Mouse (Mus musculus): Measurements from ENCODE around the gene Tesc. TPM values are rescaled to one million over a fixed set of nuclear protein-coding genes. Genes with fewer than 3 reads are reported as not detected.

Gene Tesc
- total and polyA plus RNA-seq, 3 experiments: 0.34 to 0.80 TPM; not detected in 1

DNA sequence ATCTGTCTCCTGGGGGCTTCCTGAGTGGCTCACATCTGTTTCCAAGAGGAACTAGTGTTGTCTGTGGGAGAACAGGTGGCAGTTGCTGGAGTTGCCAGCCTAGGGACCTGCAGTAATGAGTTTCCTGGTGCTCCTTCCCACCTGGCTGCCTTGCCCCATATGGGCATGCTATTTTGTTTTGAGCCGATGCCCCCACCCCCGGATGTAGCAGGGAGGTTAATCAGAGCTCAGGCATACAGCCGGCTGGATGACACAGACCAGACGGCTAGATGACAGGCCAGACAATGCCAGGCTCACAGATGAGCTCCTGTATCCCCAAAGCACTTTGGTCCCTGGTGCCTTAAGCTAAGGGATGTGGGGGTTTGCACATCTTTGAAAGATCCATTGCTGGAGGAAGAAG is 5.8 kb downstream of the Tesc start:
- Histone ChIP-seq H3K79me2 (replicated peaks; ENCODE audit: control insufficient read depth, extremely low read depth, insufficient read depth, poor library complexity, severe bottlenecking) (no peaks in the 10 kb centered on the region), H3K4me1 (ENCODE audit: control insufficient read depth in 1 of 2, insufficient read depth in 2 of 2) (peaks cover 14 to 39% of the 10 kb centered on the region in 2 experiments), H3K4me3 (replicated peaks in 1 of 3; ENCODE audit: low read depth in 2 of 3, low read length in 2 of 3, poor library complexity in 1 of 3) (no peak overlapping the region), H3K36me3 (replicated peaks in 1 of 2; ENCODE audit: control insufficient read depth in 1 of 2, insufficient read depth in 1 of 2, low read length in 1 of 2) (no peaks in the 10 kb centered on the region), H3K27me3 (replicated peaks) (no peaks in the 10 kb centered on the region), H3K4me2 (ENCODE audit: insufficient read depth, low read depth, poor library complexity, severe bottlenecking) (no peak overlapping the region), H3K9me3 (replicated peaks; ENCODE audit: low read length) (peaks cover 14% of the 10 kb centered on the region), H3K27ac (ENCODE audit: insufficient read depth, low read depth) (no peak overlapping the region), H3K9ac (ENCODE audit: insufficient read depth, low read depth) (no peak overlapping the region)
- no peak for TF ChIP-seq NRF1 (IDR thresholded peaks at IDR 0.05; ENCODE audit: low read depth, low read length)
- TF ChIP-seq ZNF384 (IDR thresholded peaks at IDR 0.05; ENCODE audit: low read depth, low read length): no peak
- no peak for TF ChIP-seq CHD2 (IDR thresholded peaks at IDR 0.05; ENCODE audit: low read length)
- no peak for TF ChIP-seq JUND (conservative IDR thresholded peaks at IDR 0.05; ENCODE audit: low read depth, low read length)
- no peak for TF ChIP-seq EP300 (IDR thresholded peaks at IDR 0.05; ENCODE audit: low read length)
- TF ChIP-seq KAT2A (IDR thresholded peaks at IDR 0.05; ENCODE audit: insufficient replicate concordance, low read length): no peak
- no peak for TF ChIP-seq MEF2A (IDR thresholded peaks at IDR 0.05; ENCODE audit: borderline replicate concordance, low read depth, low read length)
- no peak for TF ChIP-seq MYC (IDR thresholded peaks at IDR 0.05; ENCODE audit: low read depth, low read length)
- dilution Hi-C loops (cut with MboI; ENCODE audit: extremely low pct_ligation_motif_present, extremely low pct_unique_long_range_greater_than_20kb, low sequenced_read_pairs) (no loop called here), in situ Hi-C loops (cut with MboI; ENCODE audit: low pct_ligation_motif_present, low pct_unique_long_range_greater_than_20kb, low sequenced_read_pairs) (no loop called here)
- DNase-seq (ENCODE audit: extremely low read depth): no peak

DNA sequence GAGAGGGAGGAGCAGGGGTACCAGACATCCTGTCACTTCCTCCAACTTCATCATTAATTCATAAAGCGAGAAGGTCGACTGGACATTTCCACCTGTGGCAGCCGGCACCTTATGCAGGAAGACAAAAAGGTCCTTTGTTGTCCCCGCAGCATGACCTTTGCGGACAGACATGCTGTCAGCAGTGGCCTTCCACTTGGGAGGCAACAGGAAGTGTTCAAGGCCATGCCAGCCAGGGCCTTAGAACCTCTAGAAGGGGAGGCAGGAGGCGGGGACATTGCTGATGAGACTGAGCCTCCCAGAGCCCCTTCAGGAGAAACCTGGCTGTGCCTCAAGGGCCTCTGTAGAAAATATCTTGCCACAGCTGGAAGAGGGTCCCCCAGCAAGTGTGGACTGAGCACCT is 6.2 kb downstream of the Tesc start:
- H3K27ac ChIP-seq (ENCODE audit: insufficient read depth, low read depth): no peak overlapping the region
- H3K9me3 ChIP-seq (replicated peaks; ENCODE audit: low read length): peaks cover 10% of the 10 kb centered on the region
- no peak overlapping the region for H3K9ac ChIP-seq (ENCODE audit: insufficient read depth, low read depth)
- dilution Hi-C loops (cut with MboI; ENCODE audit: extremely low pct_ligation_motif_present, extremely low pct_unique_long_range_greater_than_20kb, low sequenced_read_pairs) (no loop called here), in situ Hi-C loops (cut with MboI; ENCODE audit: low pct_ligation_motif_present, low pct_unique_long_range_greater_than_20kb, low sequenced_read_pairs) (no loop called here)
- H3K4me3 ChIP-seq (replicated peaks in 1 of 3; ENCODE audit: low read depth in 2 of 3, low read length in 2 of 3, poor library complexity in 1 of 3): no peak overlapping the region
- H3K4me2 ChIP-seq (ENCODE audit: insufficient read depth, low read depth, poor library complexity, severe bottlenecking): no peak overlapping the region
- no peak for DNase-seq (ENCODE audit: extremely low read depth)
- H3K27me3 ChIP-seq (replicated peaks): no peaks in the 10 kb centered on the region
- peaks cover 17 to 41% of the 10 kb centered on the region in 2 experiments for H3K4me1 ChIP-seq (ENCODE audit: control insufficient read depth in 1 of 2, insufficient read depth in 2 of 2)
- no peaks in the 10 kb centered on the region for H3K79me2 ChIP-seq (replicated peaks; ENCODE audit: control insufficient read depth, extremely low read depth, insufficient read depth, poor library complexity, severe bottlenecking)
- no peaks in the 10 kb centered on the region for H3K36me3 ChIP-seq (replicated peaks in 1 of 2; ENCODE audit: control insufficient read depth in 1 of 2, insufficient read depth in 1 of 2, low read length in 1 of 2)
- TF ChIP-seq CTCF (conservative IDR thresholded peaks at IDR 0.05 in 1 of 2, IDR thresholded peaks at IDR 0.05 in 1 of 2; ENCODE audit: low read depth in 2 of 2, low read length in 2 of 2) (no peak), ZKSCAN1 (IDR thresholded peaks at IDR 0.05; ENCODE audit: borderline replicate concordance, low read depth, low read length) (no peak), BHLHE40 (IDR thresholded peaks at IDR 0.05; ENCODE audit: low read depth, low read length) (no peak), IRF4 (IDR thresholded peaks at IDR 0.05; ENCODE audit: low read depth, low read length) (no peak), SIN3A (IDR thresholded peaks at IDR 0.05; ENCODE audit: low read length) (no peak), USF1 (IDR thresholded peaks at IDR 0.05; ENCODE audit: low read depth, low read length) (no peak), POLR2AphosphoS2 (IDR thresholded peaks at IDR 0.05; ENCODE audit: low read depth, low read length) (no peak), PAX5 (IDR thresholded peaks at IDR 0.05; ENCODE audit: low read length) (no peak), MAX (IDR thresholded peaks at IDR 0.05; ENCODE audit: low read length) (no peak), MAZ (IDR thresholded peaks at IDR 0.05; ENCODE audit: low read depth, low read length) (no peak), SMC3 (IDR thresholded peaks at IDR 0.05; ENCODE audit: low read depth, low read length) (no peak), ZC3H11A (IDR thresholded peaks at IDR 0.05; ENCODE audit: low read depth, low read length) (no peak), E2F4 (IDR thresholded peaks at IDR 0.05; ENCODE audit: insufficient replicate concordance, low read depth, low read length) (no peak), TBP (conservative IDR thresholded peaks at IDR 0.05; ENCODE audit: low read depth, low read length) (no peak), ELF1 (IDR thresholded peaks at IDR 0.05; ENCODE audit: low read depth, low read length) (no peak), NELFE (IDR thresholded peaks at IDR 0.05; ENCODE audit: low read depth, low read length) (no peak), EP300 (IDR thresholded peaks at IDR 0.05; ENCODE audit: low read length) (no peak)

All from CH12.LX (cell line).